ENCODE assay signal across 19 mouse cellular contexts in genomic region chr4:148906806-148907205, GRCm38 (mm10).
DNase-seq lines count a peak whose midpoint lies in the region; ATAC-seq lines count a peak whose summit lies in the region.
"Had no signal": no experiment of that assay in that cellular context is flagged by ENCODE, and none has a peak within 500 bp of the region (broad histone marks: within the 10 kb centered on the region; RNA-seq: fewer than 3 reads in every experiment).

No protein-coding gene starts in this region.

- DNase-seq in heart, embryonic 10.5 days (ENCODE audit: low spot score): no peak
- no peak for DNase-seq in heart, postnatal 4 days
- DNase-seq in kidney, adult 18-20 months: peak; percentile 45
- no peak for DNase-seq in kidney, postnatal 10 days
- DNase-seq in kidney, postnatal 14 days: peak; percentile 46
- no peak for DNase-seq in c-Kit-positive CD71-positive TER-119-positive erythroid progenitor cells, embryonic 14.5 days (ENCODE audit: low spot score)
- DNase-seq: cerebellum, adult 9-10 months; gastrocnemius, postnatal 14 days; liver, postnatal 0 days; spleen, adult 18-20 months; thymus, postnatal 14 days had no signal

- 0 out of 2 replicates have a peak overlapping the region, but pooled peaks have one; percentile 8 for H3K4me3 ChIP-seq in heart, embryonic 10.5 days
- H3K4me3 ChIP-seq in neural tube, embryonic 15.5 days (replicated peaks): no peak overlapping the region
- H3K4me3 ChIP-seq in midbrain, embryonic 16.5 days (ENCODE audit: low read depth, low read length): no peak overlapping the region
- H3K4me3 ChIP-seq: limb, embryonic 15.5 days; megakaryocyte, embryonic 14.5 days; midbrain, embryonic 15.5 days had no signal

- no peaks in the 10 kb centered on the region for H3K9me3 ChIP-seq in heart, embryonic 10.5 days
- no peaks in the 10 kb centered on the region for H3K9me3 ChIP-seq in neural tube, embryonic 15.5 days (replicated peaks)
- H3K9me3 ChIP-seq in midbrain, embryonic 16.5 days (replicated peaks; ENCODE audit: control insufficient read depth, low read length, poor library complexity, severe bottlenecking): no peaks in the 10 kb centered on the region
- H3K9me3 ChIP-seq: G1E; limb, embryonic 15.5 days; megakaryocyte, embryonic 14.5 days; midbrain, embryonic 15.5 days had no signal

- WGBS in heart, embryonic 10.5 days: 84% methylated on average over 10 of the region's 10 CpGs
- WGBS in neural tube, embryonic 15.5 days: 78% methylated on average over 10 of the region's 10 CpGs
- WGBS in midbrain, embryonic 16.5 days: 92% methylated on average over 10 of the region's 10 CpGs

- peaks cover 99% of the 10 kb centered on the region for H3K4me1 ChIP-seq in heart, embryonic 10.5 days
- H3K4me1 ChIP-seq in neural tube, embryonic 15.5 days: peaks cover 81% of the 10 kb centered on the region
- H3K4me1 ChIP-seq in midbrain, embryonic 16.5 days (ENCODE audit: control insufficient read depth, insufficient read depth, low read length): peaks cover 1% of the 10 kb centered on the region

- H3K27ac ChIP-seq in heart, embryonic 10.5 days: peak overlapping the region; percentile 60; the same call in 1 of the 2 replicates
- 0 out of 2 replicates have a peak overlapping the region, but pooled peaks have one; percentile 34 for H3K27ac ChIP-seq in neural tube, embryonic 15.5 days (replicated peaks)
- H3K27ac ChIP-seq in midbrain, embryonic 16.5 days (ENCODE audit: low read length): no peak overlapping the region
- H3K27ac ChIP-seq: limb, embryonic 15.5 days; midbrain, embryonic 15.5 days had no signal

- peaks cover 16% of the 10 kb centered on the region for H3K27me3 ChIP-seq in heart, embryonic 10.5 days (ENCODE audit: insufficient read depth, poor library complexity, severe bottlenecking)
- H3K27me3 ChIP-seq in neural tube, embryonic 15.5 days (replicated peaks): peaks cover 49% of the 10 kb centered on the region
- H3K27me3 ChIP-seq in midbrain, embryonic 16.5 days (ENCODE audit: control insufficient read depth, insufficient read depth, low read depth, low read length): peaks cover 20% of the 10 kb centered on the region

- peaks cover 9% of the 10 kb centered on the region; the same call in 1 of the 2 replicates for H3K36me3 ChIP-seq in heart, embryonic 10.5 days
- no peaks in the 10 kb centered on the region for H3K36me3 ChIP-seq in neural tube, embryonic 15.5 days
- H3K36me3 ChIP-seq in midbrain, embryonic 16.5 days (ENCODE audit: control insufficient read depth, insufficient read depth, low read length): no peaks in the 10 kb centered on the region
- H3K36me3 ChIP-seq: G1E; limb, embryonic 15.5 days; midbrain, embryonic 15.5 days had no signal

- no peak overlapping the region for H3K9ac ChIP-seq in neural tube, embryonic 15.5 days (replicated peaks)
- H3K9ac ChIP-seq in midbrain, embryonic 16.5 days (ENCODE audit: low read depth, low read length): no peak overlapping the region
- H3K9ac ChIP-seq: limb, embryonic 15.5 days; liver, postnatal 0 days; midbrain, embryonic 15.5 days had no signal

- no peak for ATAC-seq in neural tube, embryonic 15.5 days (ENCODE audit: low FRiP score)
- no peak for ATAC-seq in midbrain, embryonic 16.5 days
- ATAC-seq: CD4-positive, CD25-positive, alpha-beta regulatory T cell, adult 4 months; hindbrain, embryonic 16.5 days; liver, postnatal 0 days; midbrain, embryonic 15.5 days had no signal

- no peak overlapping the region for H3K4me2 ChIP-seq in neural tube, embryonic 15.5 days
- H3K4me2 ChIP-seq in midbrain, embryonic 16.5 days (ENCODE audit: low read length): no peak overlapping the region
- H3K4me2 ChIP-seq: limb, embryonic 15.5 days; midbrain, embryonic 15.5 days had no signal

Comparison
In these comparisons a context has a peak if more than half of its experiments do, and no peak if none do; other contexts are left out.
1. DNase-seq: peak in kidney, adult 18-20 months (single experiment) and kidney, postnatal 14 days (single experiment); none in heart, embryonic 10.5 days (single experiment), heart, postnatal 4 days (single experiment), kidney, postnatal 10 days (single experiment) and c-Kit-positive CD71-positive TER-119-positive erythroid progenitor cells, embryonic 14.5 days (single experiment).